Mouse (Mus musculus): ENCODE data around the gene Wfdc5. TPM values are rescaled to one million over a fixed set of nuclear protein-coding genes. Genes with fewer than 3 reads are reported as not detected.

The Wfdc5 gene
- polyA plus RNA-seq, 2 experiments: not detected

GRCm38 (mm10) chr2:164144541-164144940 lies 38.0 kb downstream of the Wfdc5 start:
- Histone ChIP-seq H3K4me2 (ENCODE audit: low read depth) (no peak overlapping the region), H3K9ac (replicated peaks) (no peak overlapping the region), H3K36me3 (replicated peaks; ENCODE audit: control insufficient read depth, insufficient read depth, low read depth) (no peaks in the 10 kb centered on the region), H3K4me1 (replicated peaks; ENCODE audit: control insufficient read depth in 2 of 2, insufficient read depth in 2 of 2, low read length in 1 of 2) (no peaks in the 10 kb centered on the region), H3K27me3 (ENCODE audit: control insufficient read depth, insufficient read depth, low read length) (no peaks in the 10 kb centered on the region), H3K4me3 (ENCODE audit: insufficient read depth in 1 of 2, low read depth in 2 of 2, low read length in 2 of 2) (no peak overlapping the region), H3K9me3 (ENCODE audit: control insufficient read depth, low read length) (no peaks in the 10 kb centered on the region), H3K27ac (no peak overlapping the region)
- TF ChIP-seq EP300 (IDR thresholded peaks at IDR 0.05; ENCODE audit: low read depth) (no peak), CTCF (IDR thresholded peaks at IDR 0.05; ENCODE audit: low read depth) (no peak)
- WGBS (ENCODE audit: insufficient replicate concordance): 78% methylated on average over 10 of the region's 10 CpGs
- no peak for DNase-seq (ENCODE audit: low read depth in 3 of 3, low spot score in 3 of 3)
- no peak for ATAC-seq (ENCODE audit: insufficient read depth)

GRCm38 (mm10) chr2:164144025-164144424 lies 38.5 kb downstream of the Wfdc5 start:
- WGBS (ENCODE audit: insufficient replicate concordance): 64% methylated on average over 6 of the region's 6 CpGs
- H3K36me3 ChIP-seq (replicated peaks; ENCODE audit: control insufficient read depth, insufficient read depth, low read depth): no peaks in the 10 kb centered on the region
- H3K9ac ChIP-seq (replicated peaks): no peak overlapping the region
- no peak overlapping the region for H3K4me3 ChIP-seq (ENCODE audit: insufficient read depth in 1 of 2, low read depth in 2 of 2, low read length in 2 of 2)
- H3K4me1 ChIP-seq (replicated peaks; ENCODE audit: control insufficient read depth in 2 of 2, insufficient read depth in 2 of 2, low read length in 1 of 2): no peaks in the 10 kb centered on the region
- H3K27ac ChIP-seq: no peak overlapping the region
- H3K9me3 ChIP-seq (ENCODE audit: control insufficient read depth, low read length): no peaks in the 10 kb centered on the region
- H3K4me2 ChIP-seq (ENCODE audit: low read depth): no peak overlapping the region
- no peaks in the 10 kb centered on the region for H3K27me3 ChIP-seq (ENCODE audit: control insufficient read depth, insufficient read depth, low read length)
- ATAC-seq (ENCODE audit: insufficient read depth) (no peak), DNase-seq (ENCODE audit: low read depth in 3 of 3, low spot score in 3 of 3) (no peak)
- TF ChIP-seq EP300 (IDR thresholded peaks at IDR 0.05; ENCODE audit: low read depth) (no peak), CTCF (IDR thresholded peaks at IDR 0.05; ENCODE audit: low read depth) (no peak)

- TF ChIP-seq CTCF (IDR thresholded peaks at IDR 0.05; ENCODE audit: low read depth) (no peak), EP300 (IDR thresholded peaks at IDR 0.05; ENCODE audit: low read depth) (no peak)
Observed at GRCm38 (mm10) chr2:164142021-164142420, 40.5 kb downstream of the Wfdc5 start.

GRCm38 (mm10) chr2:164137754-164138153 lies 44.8 kb downstream of the Wfdc5 start:
- Histone ChIP-seq H3K27me3 (ENCODE audit: control insufficient read depth, insufficient read depth, low read length) (no peaks in the 10 kb centered on the region), H3K9me3 (ENCODE audit: control insufficient read depth, low read length) (no peaks in the 10 kb centered on the region), H3K4me1 (replicated peaks; ENCODE audit: control insufficient read depth in 2 of 2, insufficient read depth in 2 of 2, low read length in 1 of 2) (no peaks in the 10 kb centered on the region), H3K4me3 (ENCODE audit: insufficient read depth in 1 of 2, low read depth in 2 of 2, low read length in 2 of 2) (no peak overlapping the region), H3K4me2 (ENCODE audit: low read depth) (no peak overlapping the region), H3K27ac (no peak overlapping the region), H3K9ac (replicated peaks) (no peak overlapping the region), H3K36me3 (replicated peaks; ENCODE audit: control insufficient read depth, insufficient read depth, low read depth) (no peaks in the 10 kb centered on the region)
- 79% methylated on average over 6 of the region's 6 CpGs for WGBS (ENCODE audit: insufficient replicate concordance)
- ATAC-seq (ENCODE audit: insufficient read depth) (no peak), DNase-seq (ENCODE audit: low read depth in 3 of 3, low spot score in 3 of 3) (no peak)
- TF ChIP-seq EP300 (IDR thresholded peaks at IDR 0.05; ENCODE audit: low read depth): no peak
- no peak for TF ChIP-seq CTCF (IDR thresholded peaks at IDR 0.05; ENCODE audit: low read depth)

More at GRCm38 (mm10) chr2:164142021-164142420, 40.5 kb downstream of the Wfdc5 start:
- Histone ChIP-seq H3K27me3 (ENCODE audit: control insufficient read depth, insufficient read depth, low read length) (no peaks in the 10 kb centered on the region), H3K9me3 (ENCODE audit: control insufficient read depth, low read length) (no peaks in the 10 kb centered on the region), H3K4me3 (ENCODE audit: insufficient read depth in 1 of 2, low read depth in 2 of 2, low read length in 2 of 2) (no peak overlapping the region), H3K27ac (no peak overlapping the region), H3K4me1 (replicated peaks; ENCODE audit: control insufficient read depth in 2 of 2, insufficient read depth in 2 of 2, low read length in 1 of 2) (no peaks in the 10 kb centered on the region), H3K36me3 (replicated peaks; ENCODE audit: control insufficient read depth, insufficient read depth, low read depth) (no peaks in the 10 kb centered on the region), H3K4me2 (ENCODE audit: low read depth) (no peak overlapping the region), H3K9ac (replicated peaks) (no peak overlapping the region)
- no peak for DNase-seq (ENCODE audit: low read depth in 3 of 3, low spot score in 3 of 3)
- ATAC-seq (ENCODE audit: insufficient read depth): no peak
- 62% methylated on average over 10 of the region's 10 CpGs for WGBS (ENCODE audit: insufficient replicate concordance)

- Histone ChIP-seq H3K4me3 (ENCODE audit: insufficient read depth in 1 of 2, low read depth in 2 of 2, low read length in 2 of 2) (no peak overlapping the region), H3K9me3 (ENCODE audit: control insufficient read depth, low read length) (no peaks in the 10 kb centered on the region), H3K9ac (replicated peaks) (no peak overlapping the region), H3K4me1 (replicated peaks; ENCODE audit: control insufficient read depth in 2 of 2, insufficient read depth in 2 of 2, low read length in 1 of 2) (no peaks in the 10 kb centered on the region), H3K4me2 (ENCODE audit: low read depth) (no peak overlapping the region), H3K27me3 (ENCODE audit: control insufficient read depth, insufficient read depth, low read length) (no peaks in the 10 kb centered on the region), H3K27ac (no peak overlapping the region), H3K36me3 (replicated peaks; ENCODE audit: control insufficient read depth, insufficient read depth, low read depth) (no peaks in the 10 kb centered on the region)
- ATAC-seq (ENCODE audit: insufficient read depth) (no peak), DNase-seq (ENCODE audit: low read depth in 3 of 3, low spot score in 3 of 3) (no peak)
- TF ChIP-seq CTCF (IDR thresholded peaks at IDR 0.05; ENCODE audit: low read depth) (no peak), EP300 (IDR thresholded peaks at IDR 0.05; ENCODE audit: low read depth) (no peak)
- 66% methylated on average over 2 of the region's 2 CpGs for WGBS (ENCODE audit: insufficient replicate concordance)
Observed at GRCm38 (mm10) chr2:164136393-164136792, 46.1 kb downstream of the Wfdc5 start.

All from liver, embryonic 14.5 days (tissue).